Mouse (Mus musculus) spleen, adult 2 months (tissue): Measurements from ENCODE around the gene Slc24a4. TPM values are rescaled to one million over a fixed set of nuclear protein-coding genes. Genes with fewer than 3 reads are reported as not detected.

Source experiments
- DNase-seq, 2 experiments: peaks; one replicate each; pipeline versions ENCODE4 v3.0.0 to v3.0.0-alpha.2; 2012 to 2021; ENCODE audit warnings: low spot score in 2 of 2, low read depth in 1 of 2
- H3K27ac ChIP-seq: fragments of 200-500 bp; 2 replicates; pipeline ENCODE4 v1.5.1; 2012; ENCODE audit warnings: low read length, inconsistent platforms; ENCODE audit not compliant: insufficient read depth
- H3K27me3 ChIP-seq: fragments of 200-500 bp; 2 replicates; pipeline ENCODE4 v1.6.1; 2012; ENCODE audit warnings: mild to moderate bottlenecking, moderate library complexity, low read length, inconsistent platforms; ENCODE audit not compliant: control insufficient read depth, insufficient read depth
- H3K36me3 ChIP-seq: fragments of 200-500 bp; 2 replicates; pipeline ENCODE4 v1.6.1; 2012; ENCODE audit warnings: mild to moderate bottlenecking, low read length, inconsistent platforms; ENCODE audit not compliant: control insufficient read depth, insufficient read depth
- H3K4me1 ChIP-seq: fragments of 200-500 bp; 2 replicates; pipeline ENCODE4 v1.6.1; 2011; ENCODE audit warnings: inconsistent platforms; ENCODE audit not compliant: control insufficient read depth, insufficient read depth, insufficient read length
- H3K4me3 ChIP-seq: fragments of 200-500 bp; 2 replicates; pipeline ENCODE4 v1.5.1; 2011; ENCODE audit warnings: mild to moderate bottlenecking, inconsistent platforms; ENCODE audit not compliant: insufficient read depth, insufficient read length; ENCODE audit errors: extremely low read depth
- CTCF ChIP-seq: fragments of 200-500 bp; IDR thresholded peaks from 2 replicates; pipeline ENCODE4 v1.5.1; 2011; ENCODE audit warnings: mild to moderate bottlenecking, inconsistent platforms; ENCODE audit not compliant: insufficient read depth, insufficient read length, insufficient replicate concordance; ENCODE audit errors: extremely low read depth
- POLR2A ChIP-seq: fragments of 200-500 bp; IDR thresholded peaks from 2 replicates; pipeline ENCODE4 v1.6.1; 2011; ENCODE audit warnings: low read depth, low read length, inconsistent platforms
- WGBS: fragments of 180-500 bp; shearing (Covaris S2); methylation state at CpG from one replicate; pipeline ENCODE4 v1.1.7; 2018; 5-methylcytosine and 5-hydroxymethylcytosine counted together
- polyA plus RNA-seq: library from polyadenylated mRNA; depleted of rRNA; stranded (reverse); fragments of >200 nt; gene quantifications from 2 replicates; pipeline ENCODE4 v1.2.3, GENCODE M21; 2012; rRNA removed

Gene Slc24a4
- polyA plus RNA-seq, 1 experiment, result not detected

DNA sequence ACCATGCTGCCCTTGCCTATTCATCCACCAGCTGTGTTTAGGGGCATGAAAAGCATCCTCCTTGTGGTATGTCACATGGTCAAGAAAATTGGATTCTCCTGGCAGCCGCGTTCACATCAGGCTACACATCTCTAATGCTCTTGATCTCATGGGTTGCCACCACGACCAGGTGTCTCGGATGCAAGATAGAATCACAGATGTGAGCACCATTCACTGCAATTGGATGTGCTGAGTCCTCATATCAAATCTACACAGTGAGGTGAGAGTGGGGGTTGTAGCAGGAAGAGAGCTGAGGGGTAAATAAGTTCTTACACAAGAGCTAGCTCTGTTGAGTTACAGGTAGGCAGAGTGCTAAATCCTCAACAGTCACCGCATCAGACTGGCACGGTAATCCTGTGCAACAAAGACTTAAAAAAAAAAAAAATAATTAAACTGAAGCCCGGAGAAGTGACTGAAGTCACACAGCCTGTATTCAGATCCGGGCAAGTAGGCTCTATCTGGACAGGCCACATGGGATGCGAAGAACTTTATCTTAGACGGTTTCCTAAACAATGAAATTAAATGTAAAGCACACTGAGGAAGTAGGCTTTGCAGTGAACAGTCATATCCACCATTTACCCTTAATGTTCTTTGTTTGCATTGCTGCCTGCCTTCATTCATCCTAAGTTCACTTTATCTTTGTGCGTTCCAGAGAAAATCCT, 180.7 kb downstream of the Slc24a4 start:
- H3K27me3 ChIP-seq, result no peaks in the 10 kb centered on the region
- H3K36me3 ChIP-seq, result 0 out of 2 replicates have a peak, but pooled peaks cover 3% of the 10 kb centered on the region
- no peak overlapping the region for H3K27ac ChIP-seq
- TF ChIP-seq POLR2A (no peak), CTCF (no peak)
- H3K4me3 ChIP-seq, result no peak overlapping the region
- H3K4me1 ChIP-seq, result peaks cover 21% of the 10 kb centered on the region
- WGBS, result 82% methylated on average over 11 of the region's 11 CpGs
- DNase-seq, result no peak

DNA sequence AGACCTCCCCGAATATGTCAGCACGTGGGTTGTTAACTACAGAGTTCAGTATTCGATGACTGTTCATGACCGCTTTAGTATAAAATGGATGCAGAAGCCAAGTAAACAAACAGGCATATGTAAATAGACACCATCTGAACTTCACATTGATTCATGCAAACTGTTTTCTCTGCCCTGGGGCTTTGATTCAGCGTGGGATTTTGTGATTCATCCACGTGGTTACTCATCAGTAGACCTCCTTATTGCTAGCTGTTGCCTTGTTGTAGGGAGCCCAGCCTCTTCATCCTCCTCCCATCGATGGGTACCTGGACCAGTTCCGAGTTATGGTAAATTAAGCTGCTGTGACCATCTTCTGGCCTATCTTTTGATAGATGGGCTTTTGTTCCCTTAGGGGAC, 181.3 kb downstream of the Slc24a4 start:
- TF ChIP-seq CTCF (no peak), POLR2A (no peak)
- Histone ChIP-seq H3K4me1 (peaks cover 17% of the 10 kb centered on the region), H3K4me3 (no peak overlapping the region), H3K36me3 (peaks cover 3% of the 10 kb centered on the region; the same call in 1 of the 2 replicates), H3K27ac (no peak overlapping the region), H3K27me3 (no peaks in the 10 kb centered on the region)
- 90% methylated on average over 8 of the region's 8 CpGs for WGBS
- no peak for DNase-seq

DNA sequence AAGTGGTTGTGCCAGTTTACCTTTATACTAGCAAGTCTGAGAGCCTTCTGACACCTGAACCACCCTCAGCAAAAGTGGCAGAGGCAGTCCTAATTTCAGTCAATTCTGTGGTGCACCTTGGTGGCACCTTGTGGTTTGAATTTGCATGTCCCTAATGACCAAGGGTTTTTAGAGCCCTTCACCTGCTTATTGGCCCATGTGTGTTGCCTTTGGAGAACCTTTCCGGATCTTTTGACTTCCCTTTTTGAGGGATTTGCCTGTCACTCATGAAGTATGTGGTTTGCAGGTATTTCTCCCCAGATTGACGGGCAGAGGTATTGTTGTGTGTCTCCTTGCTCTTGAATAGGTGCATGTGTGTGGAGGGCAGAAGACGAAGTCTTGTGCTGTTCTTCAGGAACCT, 181.7 kb downstream of the Slc24a4 start:
- no peaks in the 10 kb centered on the region for H3K27me3 ChIP-seq
- DNase-seq, result no peak
- no peak overlapping the region for H3K4me3 ChIP-seq
- WGBS, result 65% methylated on average over 3 of the region's 3 CpGs
- TF ChIP-seq POLR2A, result no peak
- no peak for TF ChIP-seq CTCF
- peaks cover 7% of the 10 kb centered on the region for H3K36me3 ChIP-seq
- H3K4me1 ChIP-seq, result peaks cover 17% of the 10 kb centered on the region
- no peak overlapping the region for H3K27ac ChIP-seq

DNA sequence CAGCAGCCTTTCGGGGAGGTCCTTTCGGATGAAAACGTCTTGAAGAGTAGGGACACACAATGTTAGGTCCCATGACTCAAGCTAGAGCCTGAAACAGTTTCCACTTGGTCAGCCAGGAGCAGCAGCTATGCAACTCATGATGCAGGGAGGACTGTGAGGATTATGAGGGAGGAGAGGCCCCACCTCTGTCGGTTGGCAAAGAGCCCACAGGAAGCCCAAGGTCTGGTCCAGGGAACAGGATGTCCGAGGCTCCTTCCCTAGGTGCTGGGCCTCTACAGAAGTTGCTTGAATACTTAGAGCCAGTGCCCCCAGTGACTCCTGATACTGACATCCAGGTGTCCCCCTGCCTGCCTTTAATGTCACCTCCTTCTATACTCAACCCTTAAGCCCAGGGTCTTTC, 182.9 kb downstream of the Slc24a4 start:
- H3K4me1 ChIP-seq, result peaks cover 17% of the 10 kb centered on the region
- no peak overlapping the region for H3K4me3 ChIP-seq
- 72% methylated on average over 5 of the region's 5 CpGs for whole genome bisulfite sequencing
- no peak for TF ChIP-seq POLR2A
- no peak for TF ChIP-seq CTCF
- no peaks in the 10 kb centered on the region for H3K27me3 ChIP-seq
- DNase-seq, result no peak
- H3K27ac ChIP-seq, result no peak overlapping the region
- peaks cover 8% of the 10 kb centered on the region for H3K36me3 ChIP-seq

Other genes starting within 250 kb of the Slc24a4 start
- 2.5 and 3.3 TPM in 2 replicates for gene Trip11, start 215.5 kb upstream of the Slc24a4 start, polyA plus RNA-seq
- 2.4 and 3.0 TPM in 2 replicates for gene Atxn3, start 170.5 kb upstream of the Slc24a4 start, polyA plus RNA-seq
- gene Cpsf2, start 152.7 kb upstream of the Slc24a4 start, polyA plus RNA-seq, result 3.2 and 3.6 TPM in 2 replicates
- gene Rin3, start 154.3 kb downstream of the Slc24a4 start, polyA plus RNA-seq, result 63.4 and 67.0 TPM in 2 replicates